Mouse (Mus musculus): ENCODE data around the gene Teddm1a.
"Not testable (repeated sequence)": the region's sequence is repeated elsewhere in the genome, so short reads cannot be mapped to it uniquely, and the experiment has no call there.

Gene Teddm1a

GRCm38 (mm10) chr1:153891442-153891841 lies at the start of gene Teddm1a:
Gene Teddm1a (plus strand): TSS chr1:153891742.
- no peak for DNase-seq

GRCm38 (mm10) chr1:153842121-153842740 lies 49.3 kb upstream of the Teddm1a start:
- peak; percentile 8 for DNase-seq

- DNase-seq: no peak
Observed at GRCm38 (mm10) chr1:153844042-153844441, 47.5 kb upstream of the Teddm1a start, which contains the start of gene Rgsl1. Gene Rgsl1 (minus strand): TSS chr1:153844142.

- no peak for DNase-seq
Observed at GRCm38 (mm10) chr1:153846420-153846819, 45.1 kb upstream of the Teddm1a start.

GRCm38 (mm10) chr1:153846867-153847266 lies 44.7 kb upstream of the Teddm1a start:
- DNase-seq: no peak

GRCm38 (mm10) chr1:153852696-153853095 lies 38.8 kb upstream of the Teddm1a start:
- DNase-seq: not testable (repeated sequence)

- no peak for DNase-seq
Observed at GRCm38 (mm10) chr1:153855946-153856345, 35.6 kb upstream of the Teddm1a start.

- no peak for DNase-seq
Observed at GRCm38 (mm10) chr1:153874045-153874444, 17.5 kb upstream of the Teddm1a start, which contains the start of gene Teddm1b. Gene Teddm1b (plus strand): TSS chr1:153874345.

GRCm38 (mm10) chr1:153880391-153880790 lies 11.2 kb upstream of the Teddm1a start:
- not testable (repeated sequence) for DNase-seq

GRCm38 (mm10) chr1:153886024-153886633 lies 5.4 kb upstream of the Teddm1a start:
- DNase-seq: no peak

GRCm38 (mm10) chr1:153890121-153890520 lies 1.4 kb upstream of the Teddm1a start:
- no peak for DNase-seq

GRCm38 (mm10) chr1:153893746-153894145 lies 2.2 kb downstream of the Teddm1a start:
- DNase-seq: no peak

GRCm38 (mm10) chr1:153894201-153894893 lies 2.8 kb downstream of the Teddm1a start:
- DNase-seq: no peak

- DNase-seq: peak; percentile 77
Observed at GRCm38 (mm10) chr1:153894979-153895378, 3.4 kb downstream of the Teddm1a start.

GRCm38 (mm10) chr1:153897196-153897595 lies 5.7 kb downstream of the Teddm1a start:
- no peak for DNase-seq

- DNase-seq: no peak
Observed at GRCm38 (mm10) chr1:153898989-153899730, 7.6 kb downstream of the Teddm1a start.

GRCm38 (mm10) chr1:153899731-153900380 lies 8.3 kb downstream of the Teddm1a start, which contains the start of the genes Glul and Teddm2:
Gene Glul (plus strand): TSS chr1:153899944.
Gene Teddm2 (minus strand): TSS chr1:153900228.
- peak; percentile 96 for DNase-seq

- no peak for DNase-seq
Observed at GRCm38 (mm10) chr1:153900381-153900780, 8.8 kb downstream of the Teddm1a start.

- DNase-seq: no peak
Observed at GRCm38 (mm10) chr1:153900860-153901730, 9.6 kb downstream of the Teddm1a start.

GRCm38 (mm10) chr1:153903006-153903405 lies 11.5 kb downstream of the Teddm1a start:
- no peak for DNase-seq

GRCm38 (mm10) chr1:153904236-153904635 lies 12.7 kb downstream of the Teddm1a start:
- no peak for DNase-seq
